In the genomic region with DNA sequence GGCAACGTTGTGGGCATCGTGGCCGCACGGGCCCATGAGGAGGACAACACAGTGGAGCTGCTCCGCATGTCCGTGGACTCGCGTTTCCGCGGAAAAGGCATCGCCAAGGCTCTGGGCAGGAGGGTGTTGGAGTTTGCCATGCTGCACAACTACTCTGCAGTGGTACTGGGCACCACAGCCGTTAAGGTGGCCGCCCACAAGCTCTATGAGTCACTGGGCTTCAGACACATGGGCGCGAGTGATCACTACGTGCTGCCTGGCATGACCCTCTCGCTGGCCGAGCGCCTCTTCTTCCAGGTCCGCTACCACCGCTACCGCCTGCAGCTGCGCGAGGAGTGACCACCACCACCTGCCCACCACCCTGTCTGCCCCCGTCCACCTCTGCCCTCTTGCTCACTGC, we compare ENCODE assay signal across 16 mouse cellular contexts. TPM values are rescaled to one million over a fixed set of nuclear protein-coding genes. Genes with fewer than 3 reads are reported as not detected.
"Had no signal": no experiment of that assay in that cellular context is flagged by ENCODE, and none has a peak within 500 bp of the region (broad histone marks: within the 10 kb centered on the region; RNA-seq: fewer than 3 reads in every experiment).

No protein-coding gene starts in this region.

- H3K4me3 ChIP-seq: layer of hippocampus, adult 2 months; left cerebral cortex, adult 2 months; limb, embryonic 10.5 days; liver, embryonic 15.5 days; midbrain, embryonic 15.5 days; neural tube, embryonic 12.5 days had no signal

- H3K36me3 ChIP-seq: limb, embryonic 10.5 days; liver, embryonic 15.5 days had no signal

- H3K27me3 ChIP-seq: midbrain, embryonic 15.5 days had no signal

- DNase-seq: kidney, postnatal 10 days; kidney, postnatal 4 days; lung, adult 2 months; lung, postnatal 36 days; right cerebral cortex, postnatal 25 days; thymus, postnatal 4 days had no signal

- ATAC-seq: lung, postnatal 0 days; midbrain, embryonic 15.5 days had no signal

- H3K9me3 ChIP-seq: limb, embryonic 10.5 days; liver, embryonic 15.5 days; midbrain, embryonic 15.5 days; neural tube, embryonic 12.5 days had no signal

- H3K27ac ChIP-seq: layer of hippocampus, adult 2 months; left cerebral cortex, adult 2 months; limb, embryonic 10.5 days; liver, embryonic 15.5 days; midbrain, embryonic 15.5 days; neural tube, embryonic 12.5 days; stomach, postnatal 0 days had no signal

RNA-seq across cellular contexts. Expression of gene Gm1673, which starts 17.6 kb away (rescaled TPM):
- total RNA-seq: monocyte, adult 5-6 weeks; neutrophil, adult 5-6 weeks had no signal
